Mouse (Mus musculus): ENCODE data around the gene Exoc3l4.

Exoc3l4 gene

GRCm38 (mm10) chr12:111471721-111472120 lies 54.9 kb downstream of the Exoc3l4 start:
- in situ Hi-C loops (cut with MboI; ENCODE audit: low pct_unique_long_range_greater_than_20kb in 1 of 2, low sequenced_read_pairs in 2 of 2, unreplicated experiment in 1 of 2): no loop called here

- in situ Hi-C loops (cut with MboI; ENCODE audit: low pct_unique_long_range_greater_than_20kb in 1 of 2, low sequenced_read_pairs in 2 of 2, unreplicated experiment in 1 of 2): no loop called here
Measured at GRCm38 (mm10) chr12:111472886-111473285, 56.1 kb downstream of the Exoc3l4 start.

DNA sequence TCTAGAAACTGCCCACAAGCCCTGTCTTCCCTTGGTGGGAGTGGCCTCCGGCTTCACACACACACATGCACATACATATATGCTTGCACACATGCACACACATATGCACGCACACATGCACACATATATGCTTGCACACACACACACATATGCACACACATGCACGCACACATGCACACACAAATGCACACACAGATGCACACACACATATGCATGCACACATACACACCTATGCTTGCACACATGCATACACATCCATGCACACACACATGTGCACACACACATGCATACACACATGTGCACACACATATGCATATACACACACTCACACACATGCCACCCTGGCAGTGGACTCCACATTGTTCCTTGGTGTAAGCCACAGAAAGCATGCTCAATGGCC lies 57.6 kb downstream of the Exoc3l4 start:
- in situ Hi-C loops (cut with MboI; ENCODE audit: low pct_unique_long_range_greater_than_20kb in 1 of 2, low sequenced_read_pairs in 2 of 2, unreplicated experiment in 1 of 2): no loop called here

DNA sequence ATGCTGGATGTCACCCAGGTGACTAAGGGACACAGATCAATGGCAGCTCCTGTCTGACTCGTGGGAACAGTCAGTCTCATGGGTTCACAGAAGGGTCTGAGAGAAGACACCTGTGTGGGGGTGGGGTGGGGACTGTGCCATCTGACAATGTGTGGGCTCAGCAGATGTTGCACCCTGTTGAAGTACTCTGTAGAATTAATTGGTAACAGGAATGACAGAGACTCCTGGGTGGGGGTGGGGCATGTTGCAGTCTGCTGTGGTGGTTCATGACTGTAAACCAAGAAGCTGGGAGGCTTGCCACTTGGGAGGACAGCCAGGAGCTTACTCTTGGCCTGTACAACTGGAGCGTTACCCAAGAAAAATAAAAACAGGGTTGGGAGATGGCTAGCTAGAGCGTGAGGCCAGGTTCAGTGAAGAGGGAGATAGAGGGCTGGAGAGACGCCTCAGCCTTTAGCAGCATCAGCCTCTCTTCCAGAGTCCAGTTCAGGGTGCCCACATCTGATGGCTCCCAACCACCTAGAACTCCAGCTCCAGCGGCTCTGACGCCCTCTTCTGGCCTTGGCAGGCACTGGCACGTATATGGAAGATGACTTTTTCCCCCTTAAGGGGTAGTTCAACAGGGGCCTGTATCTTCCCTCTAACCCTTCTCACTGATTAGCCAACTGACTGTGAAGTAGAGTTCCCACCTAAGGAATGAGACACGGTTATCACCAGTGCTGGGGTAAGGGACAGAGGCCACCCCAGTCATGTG lies 58.3 kb downstream of the Exoc3l4 start:
- in situ Hi-C loops (cut with MboI; ENCODE audit: low pct_unique_long_range_greater_than_20kb in 1 of 2, low sequenced_read_pairs in 2 of 2, unreplicated experiment in 1 of 2): no loop called here

GRCm38 (mm10) chr12:111478924-111479323 lies 62.1 kb downstream of the Exoc3l4 start:
- in situ Hi-C loops (cut with MboI; ENCODE audit: low pct_unique_long_range_greater_than_20kb in 1 of 2, low sequenced_read_pairs in 2 of 2, unreplicated experiment in 1 of 2): no loop called here

DNA sequence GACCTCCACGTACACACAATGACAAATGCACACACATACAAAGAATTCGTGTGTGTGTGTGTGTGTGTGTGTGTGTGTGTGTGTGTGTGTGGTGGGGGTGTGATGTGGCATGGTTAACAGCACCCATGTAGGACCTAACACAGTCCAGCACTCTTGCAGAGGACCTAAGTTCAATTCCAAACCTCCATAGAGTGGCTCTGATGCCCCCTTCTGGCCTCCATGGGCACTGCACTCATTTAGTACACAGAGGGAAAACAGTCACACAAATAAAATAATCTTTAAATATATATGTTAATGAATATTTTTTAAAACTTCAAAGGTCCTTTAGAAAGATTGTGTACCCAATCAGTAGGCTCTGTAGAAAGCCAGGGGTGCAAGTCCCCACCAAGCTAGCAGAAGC lies 63.1 kb downstream of the Exoc3l4 start:
- in situ Hi-C loops (cut with MboI; ENCODE audit: low pct_unique_long_range_greater_than_20kb in 1 of 2, low sequenced_read_pairs in 2 of 2, unreplicated experiment in 1 of 2): no loop called here
